Mouse (Mus musculus) CH12F3 (cell line): ENCODE results near the gene Jag2.

Experiments used
- in situ Hi-C: fragments of 300-500 bp; cut with MboI; formaldehyde crosslinking; loops from 2 replicates; pipeline ENCODE4 v1.14.3; 2020; ENCODE audit warnings: low sequenced_read_pairs

Jag2 gene

GRCm38 (mm10) chr12:112870775-112871174, 58.8 kb downstream of the Jag2 start:
- in situ Hi-C loops = no loop called here

DNA sequence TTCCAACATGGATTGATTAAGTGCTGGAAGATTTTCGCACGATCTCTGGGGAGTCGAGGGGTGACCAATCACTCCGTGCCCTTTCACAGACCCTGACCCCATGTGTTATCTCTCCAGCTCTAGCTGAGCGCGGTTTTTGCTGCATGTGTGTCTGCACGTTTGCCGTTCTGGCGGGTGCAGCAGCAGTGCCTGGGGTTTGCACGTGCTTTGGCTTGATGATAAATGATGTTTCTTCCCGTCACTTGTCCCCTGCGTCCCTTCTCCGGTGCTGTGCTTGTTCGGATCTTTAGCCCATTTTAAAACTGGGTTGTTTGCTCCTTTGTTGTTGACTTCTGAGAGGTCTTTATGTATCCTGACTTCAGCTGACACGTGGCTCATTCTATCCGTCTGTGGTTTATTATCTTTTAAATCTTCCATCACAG, 59.8 kb downstream of the Jag2 start:
- in situ Hi-C loops = no loop called here

- in situ Hi-C loops = no loop called here
Observed at GRCm38 (mm10) chr12:112868178-112869087, 61.1 kb downstream of the Jag2 start, which contains the start of gene Gpr132. Gene Gpr132 (minus strand): TSS chr12:112868228.

DNA sequence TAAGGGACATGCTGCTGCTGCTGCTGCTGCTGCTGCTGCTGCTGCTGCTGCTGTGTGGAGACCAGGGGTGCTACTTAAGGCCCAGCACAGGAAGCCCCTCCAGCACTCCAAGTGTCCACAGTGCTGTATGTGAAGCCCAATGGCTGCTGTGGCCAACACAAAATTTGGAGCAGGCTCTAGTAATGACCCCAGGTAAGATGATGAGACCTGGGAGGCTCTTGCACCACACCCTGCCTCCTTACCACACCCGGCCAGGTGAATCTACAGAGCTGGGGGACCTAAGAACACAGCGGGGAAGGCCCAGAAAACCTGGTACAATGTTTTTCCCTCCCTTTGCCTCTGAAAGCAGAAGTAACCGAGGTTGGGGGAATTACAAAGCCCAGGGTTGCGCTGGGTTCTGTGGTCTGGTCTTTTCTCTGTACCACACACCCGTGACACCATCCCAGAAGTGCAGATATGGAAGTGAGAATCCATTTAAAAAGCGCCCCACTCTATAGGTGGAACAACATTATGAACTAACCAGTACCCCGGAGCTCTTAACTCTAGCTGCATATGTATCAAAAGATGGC, 62.4 kb downstream of the Jag2 start:
- in situ Hi-C loops = no loop called here

DNA sequence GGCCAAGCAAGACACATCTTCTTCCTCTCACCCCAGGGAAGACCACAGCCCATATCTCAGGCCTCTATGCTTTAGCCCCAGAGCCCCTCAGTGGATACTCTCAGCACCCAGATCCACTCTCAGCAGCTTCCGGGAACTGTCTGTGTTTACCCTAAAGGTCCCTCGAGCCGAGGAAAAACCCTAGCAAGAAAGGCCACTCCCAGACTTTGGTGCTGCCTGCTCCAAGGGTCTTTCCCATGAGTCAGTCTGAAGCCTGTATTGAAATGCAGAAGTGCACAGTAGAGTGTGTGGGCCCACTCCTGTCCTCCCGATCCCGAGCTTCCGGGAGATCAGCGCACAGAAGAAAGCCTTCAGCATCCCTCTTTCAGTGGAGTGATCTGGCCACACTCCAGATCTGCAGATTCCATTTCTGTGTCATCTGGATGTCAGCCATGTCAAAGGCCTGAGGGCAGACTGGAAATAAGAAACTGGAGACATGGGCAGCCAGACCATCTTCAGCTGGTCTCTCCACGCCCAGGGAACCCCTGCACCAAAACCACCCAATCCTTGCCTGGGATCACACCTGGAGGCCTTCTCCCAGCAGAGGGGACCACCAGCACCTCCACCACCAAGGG, 63.0 kb downstream of the Jag2 start:
- in situ Hi-C loops = no loop called here

DNA sequence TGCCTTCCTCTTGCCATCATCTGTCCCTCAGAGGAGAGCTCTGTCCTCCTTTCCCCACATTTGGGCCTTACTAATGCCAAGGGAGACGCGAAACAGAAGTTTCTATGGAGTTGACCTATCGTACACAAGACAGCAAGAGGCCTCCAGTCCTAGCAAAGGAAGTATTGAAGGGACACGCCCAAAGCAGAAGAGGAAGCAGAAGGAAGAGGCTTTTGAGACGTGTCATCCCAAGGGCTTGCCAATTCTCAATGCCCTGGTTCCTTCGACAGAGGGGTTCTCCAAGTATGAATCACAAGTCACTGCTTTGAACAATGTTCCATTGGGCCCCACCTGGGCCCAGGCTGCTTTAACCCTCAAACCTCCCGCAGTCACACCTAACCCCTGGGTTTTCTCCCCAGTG, 64.8 kb downstream of the Jag2 start:
- in situ Hi-C loops = no loop called here

- in situ Hi-C loops = no loop called here
Observed at GRCm38 (mm10) chr12:112861911-112862321, 67.7 kb downstream of the Jag2 start.

- in situ Hi-C loops = no loop called here
Observed at GRCm38 (mm10) chr12:112860765-112861164, 68.8 kb downstream of the Jag2 start.

- in situ Hi-C loops = no loop called here
Observed at GRCm38 (mm10) chr12:112859930-112860329, 69.6 kb downstream of the Jag2 start.

GRCm38 (mm10) chr12:112858581-112859336, 70.8 kb downstream of the Jag2 start:
- in situ Hi-C loops = no loop called here
